Mouse (Mus musculus): ENCODE measurements around the gene Defb45. TPM values are rescaled to one million over a fixed set of nuclear protein-coding genes. Genes with fewer than 3 reads are reported as not detected.

Gene Defb45
- polyA plus RNA-seq, 1 experiment: not detected

GRCm38 (mm10) chr2:152616470-152616869 lies 17.3 kb upstream of the Defb45 start:
- TF ChIP-seq MAX (IDR thresholded peaks at IDR 0.05) (no peak), MYOD1 (IDR thresholded peaks at IDR 0.05; ENCODE audit: control insufficient read depth, insufficient read length, low read depth) (no peak), USF1 (IDR thresholded peaks at IDR 0.05; ENCODE audit: low read depth) (no peak), MYOG (IDR thresholded peaks at IDR 0.05; ENCODE audit: control insufficient read depth, extremely low read depth, insufficient read length) (no peak), CTCF (IDR thresholded peaks at IDR 0.05; ENCODE audit: control insufficient read depth, insufficient read depth, insufficient read length) (no peak)
- H3K79me2 ChIP-seq (ENCODE audit: control insufficient read depth, insufficient read depth): no peaks in the 10 kb centered on the region
- no peaks in the 10 kb centered on the region for H3K36me3 ChIP-seq (ENCODE audit: control insufficient read depth, insufficient read depth)

DNA sequence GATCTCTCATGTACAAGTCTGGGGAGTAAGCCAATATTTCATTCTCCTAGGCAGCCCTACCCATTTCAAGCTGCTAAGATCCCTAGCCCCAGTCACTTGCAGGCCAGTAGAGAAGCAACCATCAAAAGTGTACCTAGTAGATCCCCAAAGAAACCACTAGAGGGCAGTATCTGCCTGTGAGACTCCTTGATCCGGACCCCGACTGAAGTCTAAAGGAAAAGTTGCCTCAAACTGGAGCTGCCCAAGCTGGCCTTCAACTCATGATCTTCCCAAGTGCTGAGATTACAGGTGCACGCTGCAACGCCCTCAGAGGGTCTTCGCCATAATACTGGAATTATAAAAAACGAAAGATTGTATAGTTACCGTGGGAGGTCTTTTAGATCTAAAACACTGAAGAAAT lies 16.4 kb upstream of the Defb45 start:
- TF ChIP-seq CEBPB (IDR thresholded peaks at IDR 0.05; ENCODE audit: low read depth): no peak

More at GRCm38 (mm10) chr2:152616470-152616869, 17.3 kb upstream of the Defb45 start:
- Histone ChIP-seq H3K4me3 (ENCODE audit: insufficient read depth, poor library complexity, severe bottlenecking) (no peak overlapping the region), H3K27me3 (ENCODE audit: control insufficient read depth, insufficient read depth, insufficient read length) (no peaks in the 10 kb centered on the region), H3ac (ENCODE audit: control insufficient read depth, insufficient read length, low read depth) (no peak overlapping the region), H3K79me3 (ENCODE audit: low read depth) (no peaks in the 10 kb centered on the region)

GRCm38 (mm10) chr2:152612193-152612592 lies 13.0 kb upstream of the Defb45 start:
- Histone ChIP-seq H3K79me2 (ENCODE audit: control insufficient read depth, insufficient read depth) (no peaks in the 10 kb centered on the region), H3K27me3 (ENCODE audit: control insufficient read depth, insufficient read depth, insufficient read length) (peaks cover 3% of the 10 kb centered on the region), H3ac (ENCODE audit: control insufficient read depth, insufficient read length, low read depth) (no peak overlapping the region), H3K79me3 (ENCODE audit: low read depth) (no peaks in the 10 kb centered on the region), H3K36me3 (ENCODE audit: control insufficient read depth, insufficient read depth) (no peaks in the 10 kb centered on the region), H3K4me3 (ENCODE audit: insufficient read depth, poor library complexity, severe bottlenecking) (no peak overlapping the region)
- TF ChIP-seq MYOD1 (IDR thresholded peaks at IDR 0.05; ENCODE audit: control insufficient read depth, insufficient read length, low read depth) (no peak), USF1 (IDR thresholded peaks at IDR 0.05; ENCODE audit: low read depth) (no peak), MAX (IDR thresholded peaks at IDR 0.05) (no peak), CEBPB (IDR thresholded peaks at IDR 0.05; ENCODE audit: low read depth) (no peak), CTCF (IDR thresholded peaks at IDR 0.05; ENCODE audit: control insufficient read depth, insufficient read depth, insufficient read length) (no peak)

More for the DNA sequence above, 16.4 kb upstream of the Defb45 start:
- Histone ChIP-seq H3K36me3 (ENCODE audit: control insufficient read depth, insufficient read depth) (no peaks in the 10 kb centered on the region), H3K27me3 (ENCODE audit: control insufficient read depth, insufficient read depth, insufficient read length) (no peaks in the 10 kb centered on the region), H3ac (ENCODE audit: control insufficient read depth, insufficient read length, low read depth) (no peak overlapping the region), H3K79me3 (ENCODE audit: low read depth) (no peaks in the 10 kb centered on the region), H3K79me2 (ENCODE audit: control insufficient read depth, insufficient read depth) (no peaks in the 10 kb centered on the region), H3K4me3 (ENCODE audit: insufficient read depth, poor library complexity, severe bottlenecking) (no peak overlapping the region)

- Histone ChIP-seq H3K36me3 (ENCODE audit: control insufficient read depth, insufficient read depth) (no peaks in the 10 kb centered on the region), H3K79me2 (ENCODE audit: control insufficient read depth, insufficient read depth) (no peaks in the 10 kb centered on the region), H3ac (ENCODE audit: control insufficient read depth, insufficient read length, low read depth) (no peak overlapping the region), H3K27me3 (ENCODE audit: control insufficient read depth, insufficient read depth, insufficient read length) (peaks cover 3% of the 10 kb centered on the region), H3K4me3 (ENCODE audit: insufficient read depth, poor library complexity, severe bottlenecking) (no peak overlapping the region), H3K79me3 (ENCODE audit: low read depth) (no peaks in the 10 kb centered on the region)
- TF ChIP-seq FOSL1 (IDR thresholded peaks at IDR 0.05; ENCODE audit: insufficient read depth, low read length, poor library complexity, severe bottlenecking) (no peak), MAX (IDR thresholded peaks at IDR 0.05) (no peak), MYOG (IDR thresholded peaks at IDR 0.05; ENCODE audit: control insufficient read depth, extremely low read depth, insufficient read length) (no peak)
These were observed 9.5 kb upstream of the Defb45 start for GRCm38 (mm10) chr2:152608719-152609118.

DNA sequence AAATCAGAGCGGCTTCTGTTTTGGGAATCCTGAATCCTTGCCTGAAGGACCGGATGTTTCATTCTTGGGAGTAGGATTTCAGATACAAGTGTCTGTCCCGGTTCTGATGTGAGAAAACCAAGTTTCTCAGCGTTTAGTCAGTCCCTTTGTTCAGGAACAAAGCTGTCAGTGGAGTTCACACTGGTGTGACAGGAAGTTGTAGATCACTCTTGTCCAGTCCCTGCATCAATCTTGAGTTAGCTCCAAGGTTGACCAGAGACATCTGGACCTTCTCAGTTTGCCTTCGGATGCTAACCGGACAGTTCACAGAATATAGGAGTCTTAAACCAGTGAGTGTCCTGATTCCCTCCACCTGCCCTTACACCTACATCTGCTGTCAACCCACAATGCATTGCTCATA lies 8.5 kb upstream of the Defb45 start:
- H3K4me3 ChIP-seq (ENCODE audit: insufficient read depth, poor library complexity, severe bottlenecking): no peak overlapping the region
- H3K79me3 ChIP-seq (ENCODE audit: low read depth): no peaks in the 10 kb centered on the region

DNA sequence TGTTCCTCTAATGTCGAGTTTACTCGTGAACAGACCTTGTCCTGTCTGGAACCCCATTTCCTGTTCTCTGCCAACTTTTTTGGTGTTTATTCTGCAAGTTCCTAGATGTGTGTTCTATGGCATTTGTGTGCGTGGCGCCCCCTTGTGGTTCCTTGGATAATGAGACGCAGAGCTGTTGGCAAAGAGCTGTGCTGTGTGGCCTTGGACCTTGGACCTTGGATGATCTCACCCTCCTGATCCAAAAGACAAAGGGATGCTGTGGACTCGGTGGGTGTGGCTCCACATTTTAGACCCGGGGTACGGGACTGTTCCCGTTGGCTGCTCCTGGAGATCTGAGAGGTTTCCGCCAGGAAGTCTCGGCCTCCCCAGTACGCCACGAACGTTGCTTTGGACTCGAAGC lies 4.9 kb upstream of the Defb45 start, which contains the start of gene Defb36:
Gene Defb36 (plus strand): TSS at position 271 of the 400 bp plus-strand sequence.
- TF ChIP-seq FOSL1 (IDR thresholded peaks at IDR 0.05; ENCODE audit: insufficient read depth, low read length, poor library complexity, severe bottlenecking): no peak
- no peak for TF ChIP-seq CEBPB (IDR thresholded peaks at IDR 0.05; ENCODE audit: low read depth)
- no peak for TF ChIP-seq USF1 (IDR thresholded peaks at IDR 0.05; ENCODE audit: low read depth)
- no peak for TF ChIP-seq CTCF (IDR thresholded peaks at IDR 0.05; ENCODE audit: control insufficient read depth, insufficient read depth, insufficient read length)
- TF ChIP-seq MYOD1 (IDR thresholded peaks at IDR 0.05; ENCODE audit: control insufficient read depth, insufficient read length, low read depth): no peak
- Histone ChIP-seq H3K79me3 (ENCODE audit: low read depth) (no peaks in the 10 kb centered on the region), H3ac (ENCODE audit: control insufficient read depth, insufficient read length, low read depth) (no peak within 1 kb of the TSS), H3K27me3 (ENCODE audit: control insufficient read depth, insufficient read depth, insufficient read length) (no peaks in the 10 kb centered on the region), H3K79me2 (ENCODE audit: control insufficient read depth, insufficient read depth) (no peaks in the 10 kb centered on the region), H3K36me3 (ENCODE audit: control insufficient read depth, insufficient read depth) (no peaks in the 10 kb centered on the region), H3K4me3 (ENCODE audit: insufficient read depth, poor library complexity, severe bottlenecking) (no peak within 1 kb of the TSS)

More for the DNA sequence above, 8.5 kb upstream of the Defb45 start:
- H3K79me2 ChIP-seq (ENCODE audit: control insufficient read depth, insufficient read depth): no peaks in the 10 kb centered on the region
- no peak overlapping the region for H3ac ChIP-seq (ENCODE audit: control insufficient read depth, insufficient read length, low read depth)
- no peaks in the 10 kb centered on the region for H3K36me3 ChIP-seq (ENCODE audit: control insufficient read depth, insufficient read depth)
- peaks cover 3% of the 10 kb centered on the region for H3K27me3 ChIP-seq (ENCODE audit: control insufficient read depth, insufficient read depth, insufficient read length)
- TF ChIP-seq MAX (IDR thresholded peaks at IDR 0.05) (no peak), FOSL1 (IDR thresholded peaks at IDR 0.05; ENCODE audit: insufficient read depth, low read length, poor library complexity, severe bottlenecking) (no peak), CEBPB (IDR thresholded peaks at IDR 0.05; ENCODE audit: low read depth) (no peak), MYOG (IDR thresholded peaks at IDR 0.05; ENCODE audit: control insufficient read depth, extremely low read depth, insufficient read length) (no peak), CTCF (IDR thresholded peaks at IDR 0.05; ENCODE audit: control insufficient read depth, insufficient read depth, insufficient read length) (no peak), MYOD1 (IDR thresholded peaks at IDR 0.05; ENCODE audit: control insufficient read depth, insufficient read length, low read depth) (no peak), USF1 (IDR thresholded peaks at IDR 0.05; ENCODE audit: low read depth) (no peak)

Data from C2C12 (cell line).